Mouse (Mus musculus): ENCODE measurements around the gene Slc25a23.

Slc25a23 gene

GRCm38 (mm10) chr17:57011236-57012141 is 48.2 kb downstream of the Slc25a23 start, which contains the start of the genes Gtf2f1 and Gm17949:
Gene Gtf2f1, minus strand, starts transcription at chr17:57011288.
Gene Gm17949, plus strand, starts transcription at chr17:57011469.
- DNase-seq, result peak; percentile 93

GRCm38 (mm10) chr17:57010911-57011235 is 48.8 kb downstream of the Slc25a23 start:
- DNase-seq, result no peak

DNA sequence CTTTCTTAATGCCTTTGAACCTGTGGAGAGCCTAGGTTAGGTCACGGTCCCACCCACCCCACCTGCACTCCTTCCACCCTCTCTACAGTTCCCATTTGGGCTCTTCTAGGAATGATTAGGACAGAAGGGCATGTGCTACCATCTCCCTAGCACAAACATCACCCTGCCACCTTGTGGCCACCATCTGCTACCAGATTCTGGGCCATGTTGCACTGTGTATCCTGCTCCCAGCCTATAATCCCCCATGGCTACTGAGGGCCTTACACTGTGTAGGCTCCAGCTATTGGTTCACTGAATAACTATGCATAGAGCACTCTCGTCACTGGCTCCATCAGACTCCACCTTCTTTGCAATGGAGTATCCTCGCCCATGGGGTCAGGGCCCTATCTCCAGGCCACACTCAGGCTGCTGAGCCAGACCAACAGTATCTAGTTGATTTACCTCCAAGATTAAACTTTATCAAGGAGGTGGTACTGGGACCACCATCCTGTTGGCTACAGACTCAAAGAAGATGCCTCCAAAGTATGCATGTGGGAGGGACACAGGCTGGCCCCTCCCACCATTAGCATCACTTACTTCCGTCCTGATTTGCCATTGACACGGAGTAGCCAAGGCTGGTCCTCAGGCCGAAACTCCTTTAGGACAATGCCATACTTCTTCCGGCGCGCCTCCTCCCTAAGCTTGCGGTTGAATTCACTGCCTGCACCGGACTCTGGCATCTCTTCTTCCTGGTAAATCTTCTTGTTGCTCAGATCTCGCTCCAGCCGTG is 52.3 kb downstream of the Slc25a23 start:
- DNase-seq, result no peak

- DNase-seq, result no peak
These were observed 55.7 kb downstream of the Slc25a23 start for GRCm38 (mm10) chr17:57003994-57004393.

GRCm38 (mm10) chr17:57001228-57001627 is 58.4 kb downstream of the Slc25a23 start:
- DNase-seq, result no peak

DNA sequence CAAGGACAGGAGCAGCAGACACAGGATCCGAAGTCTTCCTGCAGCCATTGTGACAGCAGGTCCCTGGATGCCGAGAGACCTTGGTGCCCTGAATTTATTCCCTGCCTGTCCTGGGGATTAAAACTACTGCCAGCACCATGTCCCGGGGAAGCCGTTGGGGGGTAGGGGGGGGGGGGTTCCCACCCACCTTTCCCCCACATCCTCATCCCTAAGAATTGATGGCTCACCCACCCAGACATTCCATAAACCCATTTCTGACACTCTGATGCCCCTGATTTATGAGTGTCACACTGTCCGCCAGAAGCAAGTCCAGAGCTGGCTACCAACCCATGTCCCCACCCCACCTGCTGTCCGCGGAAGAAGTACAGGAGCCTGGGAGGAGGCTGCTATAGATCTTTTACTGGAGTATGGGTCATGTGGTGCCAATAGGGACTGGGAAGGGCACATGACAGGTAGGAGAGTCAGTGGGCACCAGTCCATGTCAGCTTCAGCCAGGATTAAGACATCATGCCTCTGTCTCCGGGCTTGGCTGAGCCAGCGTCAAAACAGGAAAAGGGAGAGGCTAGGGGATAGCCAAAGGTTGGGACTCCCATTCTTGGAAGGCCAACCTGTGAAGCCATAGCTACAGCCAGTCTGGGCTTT is 59.6 kb downstream of the Slc25a23 start, which contains the start of gene Pspn:
TSS of gene Pspn (minus strand) at position 51 of the 642 bp plus-strand sequence.
- DNase-seq, result no peak

DNA sequence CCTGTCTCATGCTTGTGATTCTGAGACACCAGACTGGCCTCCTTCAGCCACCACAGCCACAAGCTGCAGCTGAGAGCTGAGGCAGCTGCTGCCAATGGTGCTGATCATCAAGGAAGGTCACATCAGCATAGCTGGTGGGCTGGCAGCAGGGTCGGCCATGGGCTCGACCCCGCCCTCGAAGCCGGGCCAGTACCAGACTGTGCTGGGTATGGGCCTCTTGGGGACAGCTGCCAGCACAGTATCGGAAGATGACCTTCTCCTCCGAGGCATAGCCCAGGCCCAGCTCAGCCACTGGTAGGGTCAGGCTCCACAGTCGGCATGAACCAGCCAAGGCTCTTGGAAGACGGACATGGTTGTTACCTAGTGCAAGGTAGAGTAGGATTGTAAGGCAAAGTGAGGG is 60.2 kb downstream of the Slc25a23 start:
- DNase-seq, result no peak

GRCm38 (mm10) chr17:56997029-56997667 is 62.5 kb downstream of the Slc25a23 start, which contains the start of gene Alkbh7:
Gene Alkbh7, plus strand, starts transcription at chr17:56997339.
- DNase-seq, result peak; percentile 95

- no peak for DNase-seq
These were observed 63.2 kb downstream of the Slc25a23 start for GRCm38 (mm10) chr17:56996506-56996905.

DNA sequence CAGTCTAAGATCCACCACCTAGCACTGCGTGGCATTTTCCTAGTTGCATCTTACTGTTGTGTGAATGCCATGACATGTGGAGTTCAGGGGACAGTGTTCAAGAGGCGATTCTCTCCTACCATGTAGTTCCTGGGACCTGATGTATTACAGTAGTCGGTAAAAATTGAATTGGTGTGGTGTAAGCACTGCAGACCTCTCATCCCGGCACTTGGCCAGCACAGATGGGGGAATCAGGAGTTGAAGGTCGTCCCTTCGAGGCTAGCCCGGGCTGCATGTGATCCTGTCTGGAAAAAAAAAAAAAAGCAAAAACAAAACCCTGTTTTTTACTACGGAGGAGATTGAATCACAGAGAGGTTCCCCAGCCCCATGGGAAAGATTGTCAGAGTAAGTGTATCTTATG is 64.6 kb downstream of the Slc25a23 start:
- no peak for DNase-seq
